Mouse (Mus musculus): ENCODE results near the gene Cd5l.

DNA sequence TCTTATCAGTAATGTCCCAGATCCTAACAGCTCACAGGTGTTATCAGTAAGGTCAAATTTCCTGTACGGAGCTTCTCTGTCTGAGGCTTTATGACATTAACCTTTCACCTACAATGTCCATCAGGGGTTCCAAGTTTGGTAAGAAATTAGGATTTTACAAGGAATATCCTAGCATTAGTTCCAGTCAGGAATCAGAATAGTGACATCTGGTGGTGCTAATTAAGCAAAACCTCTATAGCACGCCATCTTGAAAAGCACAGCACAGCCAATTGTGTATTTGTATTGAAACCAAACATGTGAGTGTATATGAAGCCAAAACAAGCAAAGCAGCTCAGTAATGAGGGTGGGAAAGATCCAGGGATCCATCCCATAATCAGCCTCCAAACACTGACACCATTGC is 47.8 kb upstream of the Cd5l start:
- TF ChIP-seq CTCF (IDR thresholded peaks at IDR 0.05; ENCODE audit: borderline replicate concordance, control insufficient read depth, extremely low read depth, insufficient read depth, low read length, poor library complexity): no peak
- no peak for TF ChIP-seq POLR2A (IDR thresholded peaks at IDR 0.05; ENCODE audit: control insufficient read depth, extremely low read depth, insufficient read depth, low read length, poor library complexity)
